Mouse (Mus musculus): ENCODE results near the gene Nwd2.

The Nwd2 gene

GRCm38 (mm10) chr5:63755092-63755761, 106.3 kb downstream of the Nwd2 start:
- no peak for DNase-seq (ENCODE audit: low spot score in 2 of 2)

DNA sequence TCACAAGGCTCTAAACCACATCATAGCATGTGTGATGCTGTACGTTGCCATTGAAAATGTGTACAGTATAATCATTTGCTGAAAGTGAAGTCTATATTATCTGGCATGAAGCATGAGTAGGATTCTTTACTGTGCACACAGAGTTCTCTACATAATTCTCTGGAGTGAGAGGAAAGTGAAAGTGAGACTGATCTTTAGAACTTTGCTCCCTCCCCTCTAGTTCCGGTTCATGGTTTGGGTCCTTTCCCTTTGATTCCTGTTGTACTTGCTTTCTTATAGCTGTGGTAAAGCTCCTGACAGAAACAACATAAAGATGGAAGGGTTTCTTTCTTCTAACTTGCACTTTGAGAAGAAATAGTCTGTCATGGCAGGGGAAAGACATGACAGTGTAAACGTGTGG, 107.0 kb downstream of the Nwd2 start:
- DNase-seq (ENCODE audit: low spot score in 2 of 2), result no peak

DNA sequence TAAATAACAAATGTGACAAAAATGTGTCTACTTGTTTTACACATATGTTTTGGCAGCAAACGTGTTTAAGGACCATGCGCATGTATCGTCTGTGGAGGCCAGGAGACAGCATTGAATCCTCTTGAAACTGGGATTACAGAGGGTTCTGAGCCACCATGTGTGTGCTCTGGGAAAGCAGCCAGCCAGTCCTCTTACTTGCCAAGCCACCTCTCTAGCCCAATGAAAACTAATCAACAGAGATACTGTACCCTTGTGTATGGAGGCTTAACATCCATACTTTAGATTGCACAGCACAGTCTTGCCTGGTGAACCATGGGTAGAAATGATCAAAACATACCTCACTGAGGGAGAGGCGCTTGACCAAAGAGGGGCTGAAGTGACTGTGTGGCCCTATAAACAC, 117.0 kb downstream of the Nwd2 start:
- no peak for DNase-seq (ENCODE audit: low spot score in 2 of 2)

- peak in 1 of 2 experiments; percentile 28 for DNase-seq (ENCODE audit: low spot score in 2 of 2)
Observed at GRCm38 (mm10) chr5:63766715-63767114, 117.8 kb downstream of the Nwd2 start.

DNA sequence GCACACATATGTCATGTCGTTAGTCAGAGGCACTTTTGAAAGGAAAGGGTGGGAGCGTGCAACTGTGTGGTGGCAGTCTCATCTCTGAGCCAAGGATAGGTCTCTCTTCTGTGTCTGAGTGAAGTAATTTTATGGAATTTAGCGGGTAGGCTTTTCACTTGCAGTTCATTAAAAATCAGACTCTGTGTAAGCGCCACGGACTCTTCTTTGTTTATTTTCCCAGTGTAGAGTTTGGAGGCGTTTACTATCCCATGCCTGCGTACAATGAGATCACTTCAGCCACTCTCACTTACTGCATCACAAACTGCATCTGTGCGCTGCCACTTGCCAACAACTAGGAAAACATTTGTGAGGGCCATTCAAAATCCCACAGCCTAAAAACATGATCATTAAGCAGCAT, 118.6 kb downstream of the Nwd2 start:
- DNase-seq (ENCODE audit: low spot score in 2 of 2), result no peak

- DNase-seq (ENCODE audit: low spot score in 2 of 2), result no peak
Observed at GRCm38 (mm10) chr5:63768220-63768619, 119.3 kb downstream of the Nwd2 start.

DNA sequence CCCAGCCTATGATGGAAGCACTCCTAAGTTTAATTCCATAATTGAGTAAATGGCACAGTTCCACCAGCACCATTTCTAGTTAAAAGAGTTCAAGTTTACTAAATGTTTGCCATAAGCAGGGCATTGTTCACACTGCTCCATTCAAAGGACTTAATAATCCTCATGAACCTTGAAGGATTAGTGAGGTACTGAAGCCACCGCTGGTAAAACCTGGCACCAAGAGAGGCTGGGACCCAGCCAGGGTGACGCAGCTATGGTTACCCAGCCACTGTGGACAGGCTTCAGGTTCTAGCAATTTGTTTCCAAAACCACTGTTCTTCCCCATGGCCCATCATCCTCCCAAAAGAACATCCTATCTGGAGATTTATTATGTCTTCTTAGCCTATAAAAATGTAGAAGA, 124.1 kb downstream of the Nwd2 start:
- no peak for DNase-seq (ENCODE audit: low spot score in 2 of 2)

DNA sequence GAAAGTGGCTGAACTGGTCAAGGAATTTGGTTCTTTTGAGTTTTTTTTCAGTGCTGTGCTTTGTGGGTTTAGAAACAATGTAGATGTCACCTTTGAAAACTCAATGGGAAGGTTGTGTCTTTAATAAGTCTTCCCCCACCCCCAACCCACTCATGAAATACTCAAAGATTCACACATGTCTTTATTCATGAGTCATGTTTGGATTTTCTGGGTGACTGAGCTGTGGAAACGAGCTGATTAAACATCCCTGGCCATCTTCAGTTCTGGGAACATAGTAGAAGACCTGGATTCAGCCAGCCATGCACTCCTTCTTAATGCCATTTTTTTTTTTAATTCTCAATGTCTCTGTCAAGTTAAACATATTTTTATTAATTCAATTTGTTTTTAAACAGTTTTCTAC, 124.7 kb downstream of the Nwd2 start:
- DNase-seq (ENCODE audit: low spot score in 2 of 2), result no peak

GRCm38 (mm10) chr5:63788156-63788826, 139.4 kb downstream of the Nwd2 start:
- no peak for DNase-seq (ENCODE audit: low spot score in 2 of 2)

GRCm38 (mm10) chr5:63811819-63812508, 163.1 kb downstream of the Nwd2 start, which contains the start of gene 0610040J01Rik:
0610040J01Rik (plus strand) TSS chr5:63812363.
- peak in 1 of 2 experiments; percentile 27 for DNase-seq (ENCODE audit: low spot score in 2 of 2)

GRCm38 (mm10) chr5:63812509-63812865, 163.6 kb downstream of the Nwd2 start:
- DNase-seq (ENCODE audit: low spot score in 2 of 2), result no peak

DNA sequence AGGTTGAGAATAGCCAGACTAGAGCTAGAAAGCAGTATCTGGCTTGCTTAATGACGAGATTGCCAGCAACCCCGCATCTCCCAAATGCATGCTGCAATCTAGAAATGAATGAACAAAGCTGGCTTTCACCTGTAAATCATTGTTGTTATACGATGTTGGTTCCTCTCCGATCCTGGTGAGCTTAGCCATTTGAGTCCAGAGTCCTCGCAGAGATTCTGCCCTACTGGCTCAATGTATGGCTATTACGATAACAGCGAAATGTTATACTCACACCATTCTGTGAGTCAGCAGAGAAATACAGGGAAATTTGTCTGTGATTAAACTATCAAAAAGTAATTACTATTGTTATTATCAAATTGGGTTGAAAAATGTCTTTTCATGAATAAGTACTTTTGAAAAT, 167.7 kb downstream of the Nwd2 start:
- no peak for DNase-seq (ENCODE audit: low spot score in 2 of 2)

DNA sequence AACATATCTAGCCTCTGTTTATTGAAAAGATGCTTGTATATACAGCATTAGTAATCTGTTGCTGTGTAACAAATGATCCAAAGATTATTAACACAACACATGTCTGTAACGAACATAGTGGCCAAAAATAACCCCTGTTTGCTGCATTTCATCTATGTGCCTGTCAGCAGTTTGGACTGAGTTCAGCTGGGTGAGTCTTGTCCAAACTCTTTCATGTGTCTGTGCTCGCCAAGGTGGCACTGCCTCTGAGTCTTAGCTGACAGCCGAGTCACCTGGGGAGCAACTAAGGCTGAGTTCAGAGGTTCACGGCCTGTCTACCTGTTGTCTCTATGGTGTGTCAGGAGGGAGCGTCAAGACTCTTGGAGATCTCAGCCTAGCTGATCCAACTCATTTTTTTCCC, 168.4 kb downstream of the Nwd2 start:
- no peak for DNase-seq (ENCODE audit: low spot score in 2 of 2)

GRCm38 (mm10) chr5:63818975-63819374, 170.1 kb downstream of the Nwd2 start:
- DNase-seq (ENCODE audit: low spot score in 2 of 2), result no peak

DNA sequence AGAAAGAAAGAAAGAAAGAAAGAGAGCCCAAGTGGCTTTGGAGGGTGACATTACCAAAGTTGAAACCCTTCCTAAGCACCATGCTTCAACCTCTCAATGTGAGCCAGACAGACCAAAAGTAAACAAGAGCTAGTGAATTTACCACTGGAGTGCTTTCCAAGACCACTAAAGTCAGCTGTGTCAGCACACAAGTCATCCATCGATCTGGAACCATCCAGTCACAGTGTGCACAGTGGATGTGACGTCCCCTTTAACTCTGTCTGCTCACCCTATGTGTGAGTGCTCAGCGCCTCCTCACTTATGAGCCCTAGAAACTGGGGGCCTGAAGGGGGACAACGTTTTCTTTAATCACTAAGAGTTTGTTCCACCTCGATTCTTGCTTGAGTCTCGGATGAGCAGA, 170.6 kb downstream of the Nwd2 start:
- DNase-seq (ENCODE audit: low spot score in 2 of 2), result no peak

- no peak for DNase-seq (ENCODE audit: low spot score in 2 of 2)
Observed at GRCm38 (mm10) chr5:63821176-63821575, 172.3 kb downstream of the Nwd2 start.

DNA sequence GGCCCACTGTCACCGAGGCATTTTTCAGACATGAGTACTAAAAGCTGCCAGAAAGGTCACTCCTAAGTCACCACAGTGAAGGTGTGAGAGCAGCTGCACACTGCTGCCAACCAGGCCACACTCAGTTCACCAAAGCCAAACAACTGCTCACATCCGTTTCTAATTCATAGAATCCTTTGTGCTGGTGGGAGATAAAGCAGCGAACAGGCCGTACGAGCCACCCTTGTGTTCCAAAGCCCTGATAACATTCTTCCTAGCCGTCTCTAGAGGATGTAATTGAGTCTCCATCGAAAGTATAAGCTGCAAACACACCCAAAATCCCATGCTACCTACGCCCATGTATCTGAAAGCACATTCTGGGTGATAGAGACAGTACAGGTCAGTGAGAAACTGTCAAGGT, 173.0 kb downstream of the Nwd2 start:
- DNase-seq (ENCODE audit: low spot score in 2 of 2), result no peak

- no peak for DNase-seq (ENCODE audit: low spot score in 2 of 2)
Observed at GRCm38 (mm10) chr5:63823362-63824332, 174.7 kb downstream of the Nwd2 start.

DNA sequence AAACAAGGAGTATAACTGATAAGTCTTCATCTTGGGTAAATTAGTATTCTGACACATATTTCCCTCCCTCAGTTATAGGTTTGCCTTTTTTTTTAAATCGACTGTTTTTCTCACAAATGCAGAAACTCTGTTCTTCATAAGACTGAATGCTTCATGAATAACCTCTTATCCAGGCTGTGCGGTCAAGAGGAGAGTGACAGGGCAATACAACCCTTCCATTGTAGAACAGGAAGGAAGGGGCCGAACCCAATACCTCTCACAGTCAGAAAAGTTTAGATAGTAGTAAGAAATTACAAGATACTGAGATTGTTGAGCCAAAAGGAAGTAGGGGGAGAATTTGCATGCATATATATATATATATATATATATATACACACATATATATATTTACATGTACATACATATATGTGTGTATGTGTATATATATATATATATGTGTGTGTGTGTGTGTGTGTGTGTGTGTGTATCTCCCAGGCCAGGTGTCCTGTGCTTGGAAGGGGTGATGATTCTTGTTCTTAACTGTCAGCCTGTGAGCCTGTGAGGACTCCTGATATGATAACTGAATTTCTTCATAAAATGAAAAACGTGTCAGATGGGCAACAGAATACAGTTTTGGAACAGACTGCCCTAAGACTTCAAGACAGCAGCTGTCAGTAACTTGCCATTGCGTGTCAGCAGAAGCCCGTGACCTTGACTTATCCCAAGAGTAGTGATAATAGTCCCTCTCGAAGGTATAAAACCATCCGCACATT, 175.9 kb downstream of the Nwd2 start:
- DNase-seq (ENCODE audit: low spot score in 2 of 2), result no peak

- no peak for DNase-seq (ENCODE audit: low spot score in 2 of 2)
Observed at GRCm38 (mm10) chr5:63825881-63826280, 177.0 kb downstream of the Nwd2 start.

- no peak for DNase-seq (ENCODE audit: low spot score in 2 of 2)
Observed at GRCm38 (mm10) chr5:63827006-63827405, 178.1 kb downstream of the Nwd2 start.

All from spleen, postnatal 14 days (tissue).